Mouse (Mus musculus): ENCODE data around the gene Esrrg.

The Esrrg gene

DNA sequence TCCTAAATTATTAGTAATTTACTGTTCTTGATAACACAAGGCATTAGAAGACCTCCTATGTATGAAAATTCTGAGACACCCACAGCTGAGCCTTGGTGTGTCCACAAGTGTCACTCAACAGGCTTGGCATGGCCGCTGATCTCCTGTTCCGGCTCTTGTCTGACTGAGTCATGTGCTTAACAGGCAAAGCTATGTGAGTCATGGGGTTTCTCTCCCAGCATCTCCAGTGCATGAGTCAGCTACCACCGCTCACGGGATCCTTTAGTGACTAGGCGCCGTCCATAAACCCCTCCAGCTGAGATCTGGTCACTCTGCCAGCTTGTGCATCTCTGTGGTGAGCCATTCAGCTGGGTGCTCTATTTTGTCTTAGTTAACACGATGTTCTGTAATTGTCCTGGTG lies 302.1 kb downstream of the Esrrg start:
- no peak for DNase-seq (ENCODE audit: low spot score)

DNA sequence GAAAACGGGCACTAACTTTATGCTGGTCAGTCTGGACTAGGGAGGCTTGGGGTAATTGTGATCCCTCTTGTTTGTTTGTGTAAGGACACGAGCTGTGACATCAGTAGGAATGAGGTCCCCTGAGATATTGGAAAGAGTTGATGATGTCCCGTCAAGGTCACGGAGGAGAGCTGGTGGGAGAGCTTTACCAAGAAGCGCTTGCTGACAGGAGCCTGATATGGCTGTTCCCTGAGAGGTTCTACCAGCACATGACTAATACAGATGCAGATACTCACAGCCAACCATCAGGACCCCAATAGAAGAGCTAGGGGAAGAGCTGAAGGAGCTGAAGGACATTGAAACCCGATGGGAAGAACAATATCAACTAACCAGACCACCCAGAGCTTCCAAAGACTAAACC lies 302.6 kb downstream of the Esrrg start:
- no peak for DNase-seq (ENCODE audit: low spot score)

GRCm38 (mm10) chr1:187918303-187918702 lies 309.7 kb downstream of the Esrrg start:
- DNase-seq (ENCODE audit: low spot score) = no peak

DNA sequence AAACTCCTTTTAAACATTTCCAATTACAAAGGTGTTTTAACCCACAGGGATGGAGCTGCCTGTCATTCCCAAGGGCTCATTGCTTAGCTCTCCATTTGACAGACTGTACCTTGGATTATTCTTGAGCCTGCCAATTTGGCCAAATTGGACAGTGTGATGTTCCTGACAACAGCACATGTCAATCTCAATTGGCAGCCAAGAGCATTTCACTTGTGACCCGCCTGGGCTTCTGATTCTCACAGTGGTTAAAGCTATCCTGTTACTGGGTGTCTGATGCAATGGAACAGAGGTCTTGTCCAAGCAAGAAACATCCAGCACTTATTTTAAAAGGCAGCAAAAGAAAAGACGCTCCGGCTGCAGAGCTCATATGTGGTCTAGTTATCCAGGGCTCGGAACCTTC lies 310.3 kb downstream of the Esrrg start:
- no peak for DNase-seq (ENCODE audit: low spot score)

- no peak for DNase-seq (ENCODE audit: low spot score)
Observed at GRCm38 (mm10) chr1:187920156-187920777, 311.7 kb downstream of the Esrrg start.

DNA sequence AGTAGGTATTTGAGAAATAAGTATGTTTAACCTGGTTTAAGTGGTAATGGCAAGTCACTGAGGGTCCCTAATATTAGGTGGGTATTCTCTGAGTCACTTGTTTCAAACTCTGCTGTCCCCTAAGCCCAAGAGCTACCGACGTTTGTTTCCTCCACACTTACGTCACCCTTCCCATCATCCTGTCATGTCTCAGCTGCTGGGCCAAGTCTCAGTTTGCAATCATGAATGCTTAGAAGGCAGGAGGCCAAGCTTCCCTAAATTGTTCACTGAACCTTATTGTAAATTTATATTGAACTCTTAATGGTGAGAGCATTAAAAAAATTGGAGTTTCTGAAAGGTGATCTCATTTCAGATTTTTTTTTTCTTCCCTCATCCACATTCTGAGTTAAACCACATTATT lies 322.6 kb downstream of the Esrrg start:
- DNase-seq (ENCODE audit: low spot score) = no peak

DNA sequence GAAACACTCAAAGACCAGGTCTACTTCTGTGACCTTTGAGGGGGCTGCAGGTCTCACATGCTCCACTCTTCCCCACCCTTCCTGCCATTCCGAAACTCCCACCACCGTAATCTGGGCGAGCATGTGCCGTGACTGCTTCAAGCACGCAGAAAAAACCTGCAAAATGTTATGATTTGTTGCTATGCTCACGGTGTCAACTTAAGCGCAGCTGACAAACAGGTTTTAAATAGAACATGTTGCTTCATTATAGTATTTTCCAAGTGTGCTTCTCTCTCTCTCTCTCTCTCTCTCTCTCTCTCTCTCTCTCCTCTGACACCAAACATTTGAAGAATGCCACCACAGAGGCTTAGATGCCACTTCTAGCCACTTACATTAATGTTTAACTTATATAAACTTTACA lies 330.1 kb downstream of the Esrrg start:
- no peak for DNase-seq (ENCODE audit: low spot score)

DNA sequence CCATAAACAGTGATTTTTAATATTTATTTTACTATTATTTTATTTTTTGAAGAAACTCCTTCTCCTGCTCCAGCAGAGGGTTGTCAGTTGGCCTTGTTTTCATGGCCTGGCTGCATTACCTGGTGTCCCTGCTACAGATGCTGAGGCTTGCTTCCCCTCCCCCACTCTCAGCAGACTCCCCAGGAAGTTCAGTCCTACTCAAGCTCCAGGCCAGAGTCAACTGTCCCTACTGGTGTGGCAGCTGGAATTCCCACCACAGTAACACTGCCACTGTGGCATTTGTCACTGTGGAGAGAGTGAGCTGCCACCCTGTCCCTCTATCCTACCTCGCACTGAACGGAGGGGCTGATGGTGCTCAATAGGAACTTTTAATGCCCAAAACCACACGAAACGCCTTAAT lies 330.5 kb downstream of the Esrrg start:
- no peak for DNase-seq (ENCODE audit: low spot score)

GRCm38 (mm10) chr1:187951506-187951905 lies 342.9 kb downstream of the Esrrg start:
- DNase-seq (ENCODE audit: low spot score) = no peak

GRCm38 (mm10) chr1:187956702-187957101 lies 348.1 kb downstream of the Esrrg start:
- no peak for DNase-seq (ENCODE audit: low spot score)

DNA sequence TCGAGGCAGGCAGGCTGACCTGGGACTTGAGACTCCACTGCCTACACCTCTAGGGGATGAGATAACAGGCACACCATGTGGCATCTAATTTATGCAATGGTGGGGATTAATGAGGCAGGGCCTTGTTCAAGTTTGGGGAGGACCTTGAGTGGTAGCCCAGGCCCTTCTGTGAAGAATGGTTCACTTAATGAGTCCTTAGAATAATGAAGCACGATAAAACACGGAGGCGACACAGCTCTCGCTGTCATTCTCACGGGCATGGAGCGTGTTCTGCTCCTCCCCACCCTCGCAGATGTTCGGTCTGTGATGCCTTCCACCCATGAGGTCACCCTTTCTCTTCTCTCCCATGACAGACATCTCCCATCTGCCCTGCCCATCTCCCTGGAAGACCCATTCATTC lies 350.6 kb downstream of the Esrrg start:
- no peak for DNase-seq (ENCODE audit: low spot score)

DNA sequence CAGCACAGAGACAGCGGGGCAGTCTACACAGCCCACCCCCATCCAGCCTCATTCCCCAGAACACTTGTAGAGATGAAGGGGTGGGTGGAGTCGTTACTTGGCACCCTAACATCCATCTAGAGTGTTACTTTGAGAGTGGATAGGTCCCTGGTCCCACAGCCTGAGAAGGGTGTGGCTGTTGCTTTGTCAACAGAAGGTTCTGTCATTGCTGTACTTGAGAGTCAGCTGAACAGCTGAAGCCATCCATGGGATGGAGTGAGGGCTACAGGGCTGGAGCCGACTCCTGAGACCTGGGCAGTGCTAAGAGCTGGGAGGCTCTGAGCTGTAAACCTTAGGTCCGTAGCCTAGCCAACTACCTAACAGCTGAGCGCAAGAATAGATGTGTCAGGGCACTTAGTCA lies 352.9 kb downstream of the Esrrg start:
- no peak for DNase-seq (ENCODE audit: low spot score)

GRCm38 (mm10) chr1:187964829-187965760 lies 356.5 kb downstream of the Esrrg start:
- no peak for DNase-seq (ENCODE audit: low spot score)

DNA sequence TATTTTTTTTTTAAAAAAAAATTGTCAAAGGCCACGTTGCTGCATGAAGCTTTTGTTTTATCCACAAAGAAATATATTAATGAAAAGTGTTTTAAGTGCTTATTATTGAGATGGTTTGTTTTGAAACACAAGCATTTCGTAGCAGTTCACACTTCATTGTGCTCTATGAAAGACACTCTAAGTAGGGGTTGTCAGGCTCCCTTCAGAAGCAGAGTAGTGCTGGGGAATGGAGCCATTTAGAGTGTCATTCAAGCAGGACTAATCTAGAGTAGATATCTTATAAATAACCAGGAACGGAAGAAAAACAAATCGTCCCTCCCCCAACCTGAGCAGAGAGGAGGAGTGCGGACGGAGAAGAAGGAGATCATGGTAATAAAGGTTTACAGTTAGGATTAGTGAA lies 357.3 kb downstream of the Esrrg start:
- DNase-seq (ENCODE audit: low spot score) = no peak

DNA sequence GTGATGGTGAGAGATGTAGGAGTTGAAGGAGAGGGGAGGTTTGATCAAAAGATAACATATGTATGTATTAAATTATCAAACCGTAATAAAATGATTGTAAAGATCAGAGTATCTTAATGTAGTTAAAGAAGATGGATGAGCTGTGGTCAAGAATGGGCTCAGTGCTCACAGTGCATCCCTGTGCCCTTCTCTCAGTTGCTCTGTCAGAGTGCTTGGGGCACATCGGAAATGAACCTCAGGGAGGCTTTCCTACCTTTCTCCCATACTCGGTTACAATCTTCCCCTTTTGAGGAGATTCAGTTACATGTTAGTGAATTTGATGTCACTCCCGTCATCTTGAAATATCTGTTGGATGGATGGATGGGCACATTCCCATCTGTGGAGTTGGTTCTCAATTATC lies 359.8 kb downstream of the Esrrg start:
- DNase-seq (ENCODE audit: low spot score) = no peak

DNA sequence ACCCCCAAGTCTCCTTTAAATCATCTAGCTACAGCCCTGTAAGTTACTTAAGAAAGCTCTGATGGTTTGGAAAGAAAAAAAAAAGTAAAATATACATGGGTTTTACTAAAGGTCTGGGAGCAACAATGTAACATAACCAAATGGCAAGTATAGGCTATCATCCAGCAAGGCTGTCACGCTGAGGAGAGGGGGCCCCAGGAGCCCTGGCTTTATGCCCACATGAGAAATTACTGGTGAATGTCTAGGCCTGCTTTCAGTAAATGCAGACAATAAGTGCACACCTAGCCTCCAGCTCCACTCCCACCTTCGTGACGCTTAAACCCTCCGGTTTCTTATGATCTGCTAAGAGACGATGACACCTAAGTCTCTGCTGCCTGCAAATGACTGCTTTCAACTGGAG lies 360.9 kb downstream of the Esrrg start:
- no peak for DNase-seq (ENCODE audit: low spot score)

DNA sequence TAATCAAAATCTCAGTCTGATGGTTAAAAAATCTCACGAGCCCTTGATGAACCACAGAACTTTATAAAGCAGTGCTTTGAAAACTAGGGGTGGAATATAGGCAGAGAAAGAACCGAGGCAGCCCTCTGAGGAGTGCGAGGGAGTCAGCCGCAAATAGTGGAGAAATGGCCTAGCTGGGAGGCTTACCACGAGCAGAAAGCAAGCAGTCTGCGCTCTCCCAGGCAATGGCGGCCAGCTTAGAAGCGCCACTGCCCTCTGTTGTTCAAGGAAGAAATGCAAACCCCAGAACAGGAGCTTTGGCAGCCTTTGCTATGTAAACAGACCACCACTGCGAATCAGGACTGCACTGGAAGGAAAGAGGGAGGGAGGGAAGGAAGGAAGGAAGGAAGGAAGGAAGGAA lies 365.8 kb downstream of the Esrrg start:
- DNase-seq (ENCODE audit: low spot score) = no peak

DNA sequence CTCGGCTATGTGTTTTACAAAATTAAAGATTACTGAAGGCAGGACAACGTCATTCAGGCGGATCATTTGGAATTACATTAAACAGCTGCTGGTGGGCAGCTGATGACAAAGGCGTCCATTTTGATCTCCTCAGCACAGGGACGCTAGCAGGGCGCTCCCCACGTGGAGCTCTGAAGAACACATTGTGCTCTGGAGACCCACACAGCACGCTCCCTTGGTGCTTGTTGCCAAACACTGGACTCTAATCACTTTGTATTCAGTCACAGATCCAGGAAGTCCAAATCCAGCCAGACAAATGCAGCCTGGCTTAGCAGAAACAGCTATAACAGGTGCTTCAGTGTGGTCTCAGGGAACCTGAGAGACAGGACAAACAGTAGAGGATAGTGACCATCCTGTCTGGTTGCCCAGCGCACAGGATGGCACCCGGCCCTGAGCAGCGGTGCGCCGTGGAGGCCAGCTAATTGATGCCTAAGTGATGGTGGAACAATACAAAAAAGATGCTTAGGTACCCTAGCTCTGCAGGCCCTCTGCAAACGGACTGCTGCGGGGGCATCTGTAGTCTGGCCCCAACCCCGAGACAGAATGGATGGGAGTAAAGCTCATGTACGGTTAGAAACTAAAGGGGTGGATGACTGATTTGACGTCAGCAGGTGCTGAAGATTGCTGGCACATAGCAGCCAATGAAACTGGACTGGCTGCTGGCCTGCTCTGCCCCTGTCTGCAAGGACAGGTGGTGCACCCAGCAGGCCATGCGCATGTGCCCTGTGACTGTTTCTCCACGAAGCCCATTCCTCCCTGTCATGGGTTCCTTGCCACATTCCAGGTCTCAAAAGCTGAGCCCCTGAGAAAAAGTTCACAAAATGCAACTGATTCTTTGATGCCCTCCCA lies 367.1 kb downstream of the Esrrg start:
- DNase-seq (ENCODE audit: low spot score) = no peak

DNA sequence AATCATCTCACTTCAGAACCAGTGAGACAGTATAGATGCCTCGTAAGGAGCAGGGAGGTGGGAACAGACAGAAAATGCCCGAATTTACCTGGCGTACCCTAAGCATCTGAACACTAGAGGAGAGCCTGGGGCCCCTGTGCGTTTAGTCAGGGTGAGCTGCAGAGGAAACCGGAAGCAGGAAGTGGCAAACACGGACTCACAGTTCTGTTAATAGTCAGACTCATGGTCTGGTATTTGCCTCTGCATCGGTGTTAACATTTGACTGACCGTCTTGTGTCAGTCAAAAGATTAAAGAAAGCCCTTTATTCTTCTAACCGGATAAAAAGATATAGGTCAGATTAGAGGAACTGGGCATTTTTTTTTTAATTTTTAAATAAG lies 367.8 kb downstream of the Esrrg start:
- no peak for DNase-seq (ENCODE audit: low spot score)

DNA sequence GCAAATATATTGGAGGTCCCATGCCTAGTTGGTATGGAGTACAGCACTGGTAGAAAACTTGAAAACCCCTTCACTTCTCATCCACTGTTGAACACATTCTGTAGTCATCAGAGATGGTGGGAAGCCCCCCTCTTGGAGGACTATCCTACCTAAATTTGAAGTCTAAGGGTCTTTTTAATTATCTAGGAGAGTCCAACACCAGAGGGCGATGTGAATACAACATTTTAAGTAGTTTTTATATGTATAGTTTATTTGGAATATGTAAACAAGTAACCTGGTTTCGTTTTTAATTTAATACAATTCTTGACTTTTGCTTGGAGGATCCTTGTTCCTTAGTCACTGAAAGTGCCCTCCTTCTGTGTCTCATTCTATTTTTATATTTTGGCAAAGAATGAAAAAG lies 372.4 kb downstream of the Esrrg start:
- no peak for DNase-seq (ENCODE audit: low spot score)

- DNase-seq (ENCODE audit: low spot score) = no peak
Observed at GRCm38 (mm10) chr1:187983177-187983576, 374.6 kb downstream of the Esrrg start.

- DNase-seq (ENCODE audit: low spot score) = no peak
Observed at GRCm38 (mm10) chr1:187990161-187990560, 381.6 kb downstream of the Esrrg start.

Measured in layer of hippocampus, adult 9-10 months (tissue).